Comparison of ENCODE assay signal across 14 mouse cellular contexts in the genomic region with DNA sequence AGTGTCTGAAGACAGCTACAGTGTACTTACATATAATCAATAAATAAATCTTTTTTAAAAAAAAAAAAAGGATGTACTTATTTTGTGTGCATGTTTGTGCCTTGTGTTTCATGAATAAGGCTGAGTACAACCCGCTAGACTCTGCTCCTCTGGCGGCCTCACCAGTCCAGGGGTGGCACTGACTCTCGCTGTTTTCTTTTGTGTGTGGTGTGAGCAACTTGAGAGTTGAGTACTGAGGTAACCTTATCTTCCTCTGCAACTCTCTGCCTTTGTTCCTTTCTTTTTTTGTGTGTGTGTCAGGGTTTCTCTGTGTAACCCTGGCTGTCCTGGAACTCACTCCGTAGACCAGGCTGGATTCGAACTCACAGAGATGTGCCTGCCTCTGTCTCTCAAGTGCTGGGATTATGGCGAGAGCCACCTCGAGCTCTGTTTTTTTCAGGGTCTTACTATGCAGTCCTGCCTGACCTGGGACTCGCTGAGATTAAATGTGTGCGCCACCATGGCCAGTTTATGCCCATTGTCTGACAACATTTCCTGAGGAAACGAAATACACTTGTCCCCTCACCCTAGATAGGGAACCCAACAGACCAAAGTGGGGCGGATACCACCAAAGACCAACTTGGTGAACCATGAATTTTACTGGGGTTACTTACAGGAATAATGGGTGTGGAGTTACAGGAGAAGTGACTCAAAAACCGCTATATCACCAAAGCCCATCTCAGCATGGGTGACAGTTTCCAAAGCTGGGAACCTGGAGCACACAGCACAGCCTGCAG. TPM values are rescaled to one million over a fixed set of nuclear protein-coding genes. Genes with fewer than 3 reads are reported as not detected.
DNase-seq lines count a peak whose midpoint lies in the region; ATAC-seq and TF ChIP-seq lines count a peak whose summit lies in the region.
"Had no signal": no experiment of that assay in that cellular context is flagged by ENCODE, and none has a peak within 500 bp of the region (broad histone marks: within the 10 kb centered on the region; RNA-seq: fewer than 3 reads in every experiment).

No protein-coding gene starts in this region.

- no peaks in the 10 kb centered on the region for H3K36me3 ChIP-seq in heart, embryonic 16.5 days (ENCODE audit: control insufficient read depth, insufficient read depth)
- H3K36me3 ChIP-seq in lung, postnatal 0 days (ENCODE audit: insufficient read depth, low read length): no peaks in the 10 kb centered on the region
- H3K36me3 ChIP-seq: intestine, embryonic 15.5 days had no signal

- peaks cover 45% of the 10 kb centered on the region for H3K4me1 ChIP-seq in heart, embryonic 16.5 days (ENCODE audit: control insufficient read depth, insufficient read depth, low read length)
- H3K4me1 ChIP-seq in lung, postnatal 0 days (ENCODE audit: insufficient read depth, low read depth, low read length): peaks cover 11% of the 10 kb centered on the region

- no peaks in the 10 kb centered on the region for H3K9me3 ChIP-seq in heart, embryonic 16.5 days (replicated peaks; ENCODE audit: control insufficient read depth, low read length)
- no peaks in the 10 kb centered on the region for H3K9me3 ChIP-seq in lung, postnatal 0 days (ENCODE audit: low read length)
- H3K9me3 ChIP-seq: intestine, embryonic 15.5 days; limb, embryonic 15.5 days had no signal

- WGBS in heart, embryonic 16.5 days: 77% methylated on average over 12 of the region's 12 CpGs
- WGBS in lung, postnatal 0 days: 71% methylated on average over 12 of the region's 12 CpGs

- no peak for TF ChIP-seq CTCF in lung, postnatal 0 days (IDR thresholded peaks at IDR 0.05)

- H3K27ac ChIP-seq in heart, embryonic 16.5 days (ENCODE audit: low read length): peak overlapping the region; percentile 68
- peak overlapping the region; percentile 69 for H3K27ac ChIP-seq in lung, postnatal 0 days (ENCODE audit: low read length)
- H3K27ac ChIP-seq: intestine, embryonic 15.5 days had no signal

- H3K4me2 ChIP-seq in heart, embryonic 16.5 days (ENCODE audit: low read depth, low read length): no peak overlapping the region
- H3K4me2 ChIP-seq in lung, postnatal 0 days (replicated peaks; ENCODE audit: low read depth, low read length): no peak overlapping the region
- H3K4me2 ChIP-seq: intestine, embryonic 15.5 days; limb, embryonic 15.5 days had no signal

- H3K4me3 ChIP-seq in heart, embryonic 16.5 days (ENCODE audit: low read length): no peak overlapping the region
- H3K4me3 ChIP-seq in lung, postnatal 0 days (ENCODE audit: low read depth, low read length): no peak overlapping the region
- H3K4me3 ChIP-seq: intestine, embryonic 15.5 days; limb, embryonic 15.5 days had no signal

- H3K9ac ChIP-seq in heart, embryonic 16.5 days (ENCODE audit: low read length): no peak overlapping the region
- no peak overlapping the region for H3K9ac ChIP-seq in lung, postnatal 0 days (replicated peaks; ENCODE audit: low read depth)
- H3K9ac ChIP-seq: intestine, embryonic 15.5 days; limb, embryonic 15.5 days had no signal

- H3K27me3 ChIP-seq in heart, embryonic 16.5 days (ENCODE audit: control insufficient read depth, insufficient read depth, low read length): no peaks in the 10 kb centered on the region
- H3K27me3 ChIP-seq in lung, postnatal 0 days (replicated peaks; ENCODE audit: insufficient read depth, low read length): no peaks in the 10 kb centered on the region
- H3K27me3 ChIP-seq: intestine, embryonic 15.5 days; limb, embryonic 15.5 days had no signal

- intact Hi-C loops in heart, postnatal 10 days (cut with DNase I): no loop called here

- no peak for TF ChIP-seq EP300 in lung, postnatal 0 days (IDR thresholded peaks at IDR 0.05)

- ATAC-seq in heart, embryonic 16.5 days (replicated peaks; ENCODE audit: extremely low read depth, insufficient read depth, low FRiP score): no peak
- no peak for ATAC-seq in lung, postnatal 0 days
- peak; percentile 40 for ATAC-seq in common myeloid progenitor, adult 5-6 weeks (replicated peaks; ENCODE audit: low read depth, poor library complexity, severe bottlenecking)
- ATAC-seq: intestine, embryonic 15.5 days had no signal

- DNase-seq in heart, postnatal 10 days: no peak
- no peak for DNase-seq in lung, postnatal 0 days (ENCODE audit: low spot score)
- no peak for DNase-seq in lung, adult 18-20 months
- peak; percentile 46 for DNase-seq in induced T-regulatory cell, adult 2 months (ENCODE audit: low read depth)
- no peak for DNase-seq in layer of hippocampus, adult 9-10 months (ENCODE audit: low spot score)
- DNase-seq in cerebellum, adult 8-10 months: no peak
- DNase-seq: adrenal gland, postnatal 25 days; heart, postnatal 36 days; kidney, postnatal 36 days had no signal

RNA-seq across cellular contexts. Expression of a gene that starts 11.1 kb away (rescaled TPM):
- 74.4 and 75.1 TPM in 2 replicates for polyA plus RNA-seq in heart, embryonic 16.5 days (2015; fragmentation: Nextera tagmentation; extraction: Ambion mirVana)
- 10 to 100 TPM; 86.7 to 95.4 TPM for total RNA-seq in heart, postnatal 10 days (2021)
- 155 and 165 TPM in 2 replicates for polyA plus RNA-seq in lung, postnatal 0 days (2015; fragmentation: Nextera tagmentation; extraction: Ambion mirVana)
- total RNA-seq in common myeloid progenitor, adult 5-6 weeks (2017): 76.6 and 80.6 TPM in 2 replicates

RNA-seq across cellular contexts. Expression of a gene that starts 19.4 kb away (rescaled TPM):
- polyA plus RNA-seq in heart, embryonic 16.5 days (2015; fragmentation: Nextera tagmentation; extraction: Ambion mirVana): 5.3 and 5.7 TPM in 2 replicates
- total RNA-seq in heart, postnatal 10 days (2021): not detected
- polyA plus RNA-seq in lung, postnatal 0 days (2015; fragmentation: Nextera tagmentation; extraction: Ambion mirVana): 35.9 and 36.4 TPM in 2 replicates
- 0.37 and 2.5 TPM in 2 replicates for total RNA-seq in common myeloid progenitor, adult 5-6 weeks (2017)
- total RNA-seq: adrenal gland, postnatal 25 days; heart, postnatal 36 days; megakaryocyte-erythroid progenitor cell, adult 5-6 weeks had no signal

RNA-seq across cellular contexts. Expression of a gene that starts 36.1 kb away (rescaled TPM):
- polyA plus RNA-seq in heart, embryonic 16.5 days (2015; fragmentation: Nextera tagmentation; extraction: Ambion mirVana): 105 and 108 TPM in 2 replicates
- total RNA-seq in heart, postnatal 10 days (2021): 10 to 100 TPM; 41.3 to 51.0 TPM
- 53.4 and 58.5 TPM in 2 replicates for polyA plus RNA-seq in lung, postnatal 0 days (2015; fragmentation: Nextera tagmentation; extraction: Ambion mirVana)
- 73.7 and 95.9 TPM in 2 replicates for total RNA-seq in common myeloid progenitor, adult 5-6 weeks (2017)

RNA-seq across cellular contexts. Expression of a gene that starts 40.3 kb away (rescaled TPM):
- 105 and 110 TPM in 2 replicates for polyA plus RNA-seq in heart, embryonic 16.5 days (2015; fragmentation: Nextera tagmentation; extraction: Ambion mirVana)
- total RNA-seq in heart, postnatal 10 days (2021): 10 to 100 TPM; 24.5 to 25.3 TPM
- polyA plus RNA-seq in lung, postnatal 0 days (2015; fragmentation: Nextera tagmentation; extraction: Ambion mirVana): 33.9 and 34.9 TPM in 2 replicates
- total RNA-seq in common myeloid progenitor, adult 5-6 weeks (2017): 8.4 and 25.3 TPM in 2 replicates

RNA-seq across cellular contexts. Expression of a gene that starts 43.8 kb away (rescaled TPM):
- polyA plus RNA-seq in heart, embryonic 16.5 days (2015; fragmentation: Nextera tagmentation; extraction: Ambion mirVana): 10.5 and 13.2 TPM in 2 replicates
- 10 to 100 TPM; 18.9 to 19.7 TPM for total RNA-seq in heart, postnatal 10 days (2021)
- 8.9 and 11.9 TPM in 2 replicates for polyA plus RNA-seq in lung, postnatal 0 days (2015; fragmentation: Nextera tagmentation; extraction: Ambion mirVana)
- 55.2 and 64.0 TPM in 2 replicates for total RNA-seq in common myeloid progenitor, adult 5-6 weeks (2017)
